Mouse (Mus musculus) kidney, postnatal 36 days (tissue): Measurements from ENCODE around the gene Hsd17b2.

Experiments used
- DNase-seq, 2 experiments: peaks; one replicate each; pipeline ENCODE4 v3.0.0; 2021 to 2022; ENCODE audit warnings: mixed read lengths in 2 of 2

The Hsd17b2 gene

DNA sequence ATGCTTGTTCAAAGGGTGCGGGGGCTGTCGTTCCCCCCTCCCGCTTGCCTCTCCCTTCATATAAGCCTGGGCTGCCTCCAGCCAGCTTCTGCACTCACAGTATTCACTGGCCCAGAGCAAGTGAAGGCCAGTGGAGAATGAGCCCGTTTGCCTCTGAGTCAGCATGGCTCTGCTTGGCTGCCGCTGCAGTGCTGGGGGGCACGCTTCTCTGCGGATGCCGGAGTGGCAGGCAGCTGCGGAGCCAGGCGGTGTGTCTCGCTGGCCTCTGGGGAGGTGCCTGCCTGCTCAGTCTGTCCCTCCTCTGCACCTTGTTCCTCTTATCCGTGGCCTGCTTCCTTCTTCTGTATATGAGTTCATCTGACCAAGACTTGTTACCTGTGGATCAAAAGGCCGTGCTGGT is at the start of gene Hsd17b2:
TSS of gene Hsd17b2 (plus strand) at position 46 of the 400 bp plus-strand sequence.
- peak; percentile 34 to 64 for DNase-seq

DNA sequence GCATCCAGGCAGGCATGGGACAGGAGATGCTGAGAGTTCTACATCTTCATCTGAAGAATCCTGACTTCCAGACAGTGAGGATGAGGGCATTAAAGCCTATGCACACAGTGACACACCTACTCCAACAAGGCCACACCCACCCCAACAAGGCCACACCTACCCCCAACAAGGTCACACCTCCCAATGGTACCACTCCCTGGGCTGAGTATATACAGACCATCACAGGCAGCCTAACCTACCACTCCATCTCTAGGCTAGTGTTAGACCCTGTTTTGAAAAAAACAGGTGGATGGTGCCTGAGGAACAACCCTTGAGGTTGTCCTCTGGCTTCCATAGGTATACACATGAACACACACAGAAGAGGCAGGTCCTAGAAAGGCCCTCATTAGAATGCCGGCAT is 49.4 kb upstream of the Hsd17b2 start:
- DNase-seq: no peak

- no peak for DNase-seq
Measured at GRCm38 (mm10) chr8:117658990-117659389, 42.7 kb upstream of the Hsd17b2 start.

- no peak for DNase-seq
Measured at GRCm38 (mm10) chr8:117660358-117661031, 41.2 kb upstream of the Hsd17b2 start.

- DNase-seq: no peak
Measured at GRCm38 (mm10) chr8:117667349-117668124, 34.2 kb upstream of the Hsd17b2 start.

DNA sequence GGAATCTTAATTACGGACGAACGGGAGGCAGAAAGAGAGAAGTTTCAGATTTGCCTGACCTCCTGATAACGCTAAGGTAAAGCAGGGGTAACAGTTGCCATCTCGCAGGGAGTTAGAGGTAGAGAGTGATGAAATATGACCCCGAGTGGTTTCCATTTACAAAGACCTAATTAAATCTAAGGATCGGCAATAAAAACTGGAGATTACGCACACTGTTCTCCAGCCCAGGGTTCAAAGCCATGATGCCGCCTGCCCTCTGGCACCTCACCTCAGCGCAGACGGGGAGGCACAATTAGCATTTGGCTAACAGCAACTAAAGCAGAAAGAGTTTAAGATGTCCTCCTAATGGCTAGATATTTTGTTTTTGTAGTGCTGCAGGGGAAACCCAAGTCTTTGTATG is 31.2 kb upstream of the Hsd17b2 start:
- DNase-seq: no peak

DNA sequence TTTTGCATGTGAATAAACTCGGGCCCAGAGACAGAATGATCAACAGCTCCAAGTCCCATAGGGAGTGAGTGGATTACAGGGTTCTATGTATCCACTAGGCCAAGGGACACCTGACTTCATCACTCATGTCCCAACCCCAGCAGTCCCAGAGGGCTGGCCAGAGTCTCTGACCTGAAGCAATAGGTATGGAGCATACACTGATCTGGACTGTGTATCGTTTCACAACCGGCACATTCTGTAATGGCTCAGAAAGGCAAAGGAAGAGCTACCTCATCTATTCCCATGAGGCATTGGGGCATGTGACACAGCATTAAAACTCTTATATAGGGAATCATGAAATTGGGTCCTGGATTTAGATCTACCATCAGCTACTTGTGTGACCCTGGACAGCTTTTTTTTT is 29.1 kb upstream of the Hsd17b2 start:
- no peak for DNase-seq

DNA sequence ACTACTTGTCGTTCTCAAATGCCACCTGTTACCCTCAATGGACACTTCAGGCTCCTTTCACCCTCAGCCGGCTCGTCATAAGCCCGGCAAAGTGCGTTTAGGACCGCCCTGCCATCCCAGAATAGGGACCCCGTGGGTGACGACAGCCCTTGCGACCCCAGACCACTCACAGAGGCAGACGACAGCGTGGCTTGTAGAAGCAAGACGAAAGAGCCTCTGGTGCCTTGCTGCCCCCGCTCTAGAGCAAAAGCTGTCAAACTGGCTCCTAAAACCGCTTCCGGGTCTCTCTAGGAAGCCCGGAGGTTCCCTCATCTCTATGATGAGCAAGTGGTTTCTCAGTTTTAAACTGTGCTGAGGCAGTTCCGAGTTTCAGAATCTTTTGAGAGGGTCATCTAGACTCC is 28.3 kb upstream of the Hsd17b2 start, which contains the start of gene Sdr42e1:
TSS of gene Sdr42e1 (minus strand) at position 260 of the 401 bp plus-strand sequence.
- DNase-seq: peak; percentile 40 to 70

GRCm38 (mm10) chr8:117675171-117675570 is 26.5 kb upstream of the Hsd17b2 start:
- DNase-seq: no peak

GRCm38 (mm10) chr8:117676460-117676859 is 25.2 kb upstream of the Hsd17b2 start:
- DNase-seq: no peak

DNA sequence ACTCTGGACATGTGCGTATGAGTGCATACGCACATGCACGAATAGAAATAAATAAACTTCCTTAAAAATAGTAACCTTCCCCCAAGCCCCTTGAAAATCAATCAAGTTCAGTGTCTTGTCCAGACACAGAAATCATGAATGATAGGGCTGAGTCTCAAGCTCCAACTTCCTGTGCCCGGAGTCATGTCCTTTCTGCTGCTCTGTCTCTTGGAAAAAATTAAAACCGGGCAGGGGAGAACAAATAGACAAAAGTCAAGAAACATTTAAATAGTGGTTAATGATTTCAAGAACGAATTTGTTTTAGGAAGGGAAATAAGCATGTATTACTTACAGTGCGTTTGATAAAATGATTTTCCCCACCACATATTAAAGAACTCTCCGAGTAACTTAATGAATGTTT is 24.7 kb upstream of the Hsd17b2 start:
- DNase-seq: no peak

- DNase-seq: no peak
Measured at GRCm38 (mm10) chr8:117678650-117679049, 23.1 kb upstream of the Hsd17b2 start.

DNA sequence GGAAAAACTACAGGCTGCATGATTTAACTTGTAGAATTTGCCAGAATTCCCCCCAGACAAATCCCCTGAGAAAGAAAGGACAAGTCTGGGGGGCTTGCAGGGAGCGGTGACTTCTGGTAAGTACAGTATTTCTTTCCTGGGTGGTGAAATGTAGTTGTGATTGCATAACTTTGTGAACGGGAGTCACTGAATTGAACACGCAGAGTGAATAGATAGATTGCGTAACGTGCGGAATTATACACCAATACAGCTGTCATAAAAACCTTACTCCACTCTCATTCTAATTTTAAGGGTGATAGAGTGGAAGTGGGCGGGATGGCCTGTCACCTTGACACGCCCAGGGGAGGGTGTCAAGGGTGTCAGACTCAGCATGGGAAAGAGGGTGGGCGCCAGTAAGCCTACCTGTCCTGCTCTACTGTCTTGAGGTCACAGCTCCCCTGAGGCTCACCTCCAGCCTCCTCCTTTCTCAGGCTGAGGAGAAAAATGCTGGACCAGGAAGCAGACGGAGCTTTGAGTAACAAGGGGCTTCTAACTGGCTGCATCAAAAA is 17.7 kb upstream of the Hsd17b2 start:
- DNase-seq: no peak

GRCm38 (mm10) chr8:117684504-117684903 is 17.2 kb upstream of the Hsd17b2 start:
- no peak for DNase-seq

- DNase-seq: no peak
Measured at GRCm38 (mm10) chr8:117687890-117688289, 13.8 kb upstream of the Hsd17b2 start.

- DNase-seq: no peak
Measured at GRCm38 (mm10) chr8:117692131-117692530, 9.6 kb upstream of the Hsd17b2 start.

DNA sequence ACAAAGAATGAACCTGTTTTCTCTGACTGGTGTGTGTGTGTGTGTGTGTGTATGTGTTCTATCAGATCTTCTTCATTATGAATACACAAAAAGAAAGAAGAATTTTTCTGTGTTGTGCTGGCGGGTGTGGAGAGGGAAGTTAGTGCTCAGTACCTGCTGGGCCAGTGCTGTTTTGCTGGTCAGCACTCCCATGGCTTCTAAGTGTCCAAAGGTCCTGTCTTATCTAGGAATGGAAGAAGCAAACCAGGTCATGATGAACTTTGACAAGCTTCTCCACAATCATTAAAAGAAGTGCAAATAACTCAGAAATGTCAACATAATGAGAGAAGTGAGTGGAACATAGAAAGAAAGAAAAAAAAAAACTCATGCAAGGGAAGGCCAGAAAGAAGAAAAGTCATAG is 6.1 kb upstream of the Hsd17b2 start:
- DNase-seq: no peak

DNA sequence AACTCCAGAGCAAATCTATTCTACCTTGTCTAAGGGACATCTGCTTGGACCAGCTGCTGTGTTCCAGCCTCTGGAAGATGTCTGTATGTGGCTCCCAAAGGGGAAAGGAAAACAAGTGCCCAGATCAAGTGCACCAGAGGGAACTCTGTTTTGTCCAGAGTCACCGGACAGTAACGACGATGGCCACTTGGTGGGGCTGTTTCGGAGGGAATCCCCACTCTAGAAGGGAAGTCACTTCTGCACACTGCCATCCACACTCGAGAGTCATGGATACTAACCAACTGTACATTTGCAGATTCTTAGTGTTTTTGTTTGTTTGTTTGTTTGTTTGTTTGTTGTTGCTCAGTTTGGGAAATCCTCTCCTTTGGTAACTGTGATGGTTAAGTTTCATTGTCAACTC is 4.5 kb upstream of the Hsd17b2 start:
- DNase-seq: peak; percentile 21 to 80

DNA sequence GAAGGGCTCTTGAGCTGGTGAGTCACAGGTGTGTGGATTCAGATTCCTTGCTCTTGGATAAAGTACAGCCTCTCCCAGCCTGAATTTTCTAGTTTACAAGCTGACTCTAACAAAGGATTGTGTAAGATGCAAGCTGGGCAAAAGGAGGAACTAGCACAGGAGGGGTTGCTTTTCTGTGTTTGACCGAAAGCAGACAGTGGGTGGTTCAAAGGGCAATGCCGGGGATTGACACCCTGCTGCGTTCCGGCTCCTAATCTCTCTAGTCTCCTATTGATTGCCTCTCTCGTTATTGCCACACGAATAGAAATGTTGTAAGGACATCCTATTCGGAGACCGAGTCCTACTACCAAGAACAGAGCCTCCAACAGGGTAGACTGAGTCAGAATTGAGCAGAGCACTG is 1.0 kb upstream of the Hsd17b2 start:
- DNase-seq: peak in 1 of 2 experiments; percentile 32

GRCm38 (mm10) chr8:117701246-117701645 is 458 bp upstream of the Hsd17b2 start:
- peak in 1 of 2 experiments; percentile 26 for DNase-seq

- DNase-seq: no peak
Measured at GRCm38 (mm10) chr8:117702701-117703100, 997 bp downstream of the Hsd17b2 start.

- no peak for DNase-seq
Measured at GRCm38 (mm10) chr8:117706141-117706540, 4.4 kb downstream of the Hsd17b2 start.

GRCm38 (mm10) chr8:117712226-117712625 is 10.5 kb downstream of the Hsd17b2 start:
- no peak for DNase-seq

- no peak for DNase-seq
Measured at GRCm38 (mm10) chr8:117714604-117715003, 12.9 kb downstream of the Hsd17b2 start.
